Mouse (Mus musculus) small intestine, adult 2 months (tissue): Measurements from ENCODE around the gene Cmtm6.

Experiments
- CTCF ChIP-seq: fragments of 200-500 bp; IDR thresholded peaks from 2 replicates; pipeline ENCODE4 v1.5.1; 2012; ENCODE audit warnings: low read depth, mild to moderate bottlenecking, control low read depth, inconsistent platforms, low read length, moderate library complexity, mixed read lengths; ENCODE audit not compliant: insufficient replicate concordance, insufficient read length; ENCODE audit errors: extremely low read depth
- POLR2A ChIP-seq: fragments of 200-500 bp; IDR thresholded peaks from 2 replicates; pipeline ENCODE4 v1.6.1; 2012; ENCODE audit warnings: low read depth, mild to moderate bottlenecking, control low read depth, inconsistent platforms, low read length, moderate library complexity

DNA sequence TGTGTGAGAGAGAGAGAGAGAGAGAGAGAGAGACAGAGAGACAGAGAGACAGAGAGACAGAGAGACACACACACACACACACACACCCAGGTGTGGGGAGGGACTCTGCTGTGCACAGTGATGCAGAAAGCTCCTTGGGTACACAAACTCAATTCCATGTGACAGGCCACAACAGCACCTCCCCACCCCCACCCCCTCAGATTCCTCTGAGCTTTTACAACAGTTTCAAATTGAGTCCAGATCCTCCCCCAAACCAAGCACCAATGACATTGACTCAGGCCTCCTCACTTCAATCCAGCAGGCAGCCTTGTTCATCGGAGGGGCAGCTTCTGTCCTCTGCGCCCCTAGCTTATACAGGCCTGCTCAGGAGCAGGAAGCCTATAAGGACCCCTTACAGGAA is 36.6 kb downstream of the Cmtm6 start:
- TF ChIP-seq CTCF (no peak), POLR2A (no peak)
